Mouse (Mus musculus): Measurements from ENCODE around the gene Tmem233. TPM values are rescaled to one million over a fixed set of nuclear protein-coding genes. Genes with fewer than 3 reads are reported as not detected.

Gene Tmem233
- 0.05 TPM in 1 of 2 replicates, not detected in the other for polyA plus RNA-seq (2015; fragmentation: Nextera tagmentation; extraction: Ambion mirVana)

GRCm38 (mm10) chr5:116083081-116083480 is at the start of gene Tmem233:
Gene Tmem233 (minus strand): TSS chr5:116083244.
- Histone ChIP-seq H3K4me2 (no peak within 1 kb of the TSS), H3K27ac (no peak within 1 kb of the TSS), H3K9me3 (no peaks in the 10 kb centered on the region), H3K4me3 (no peak within 1 kb of the TSS), H3K27me3 (peaks cover 22% of the 10 kb centered on the region), H3K9ac (no peak within 1 kb of the TSS), H3K4me1 (peaks cover 4% of the 10 kb centered on the region; the same call in 1 of the 2 replicates), H3K36me3 (no peaks in the 10 kb centered on the region)
- ATAC-seq (ENCODE audit: insufficient number of reproducible peaks, low FRiP score, low TSS enrichment, low read depth) = no peak
- 13% methylated on average over 17 of the region's 17 CpGs for WGBS

- Histone ChIP-seq H3K27ac (no peak overlapping the region), H3K4me3 (no peak overlapping the region), H3K36me3 (no peaks in the 10 kb centered on the region), H3K4me1 (no peaks in the 10 kb centered on the region), H3K27me3 (no peaks in the 10 kb centered on the region), H3K9me3 (no peaks in the 10 kb centered on the region), H3K9ac (no peak overlapping the region), H3K4me2 (no peak overlapping the region)
- ATAC-seq (ENCODE audit: insufficient number of reproducible peaks, low FRiP score, low TSS enrichment, low read depth) = no peak; the same call in 1 of the 2 replicates
- WGBS = 11% methylated on average over 11 of the region's 11 CpGs
Measured at GRCm38 (mm10) chr5:116123344-116123743, 40.3 kb upstream of the Tmem233 start.

- no peaks in the 10 kb centered on the region for H3K36me3 ChIP-seq
- WGBS = 44% methylated on average over 9 of the region's 9 CpGs
Measured at GRCm38 (mm10) chr5:116116567-116116966, 33.5 kb upstream of the Tmem233 start.

GRCm38 (mm10) chr5:116116110-116116509 is 33.1 kb upstream of the Tmem233 start:
- peaks cover 7% of the 10 kb centered on the region; the same call in 1 of the 2 replicates for H3K4me1 ChIP-seq
- no peak overlapping the region for H3K4me2 ChIP-seq
- no peaks in the 10 kb centered on the region for H3K9me3 ChIP-seq
- 40% methylated on average over 4 of the region's 4 CpGs for WGBS
- no peak overlapping the region for H3K27ac ChIP-seq
- H3K4me3 ChIP-seq = no peak overlapping the region
- H3K27me3 ChIP-seq = no peaks in the 10 kb centered on the region
- H3K9ac ChIP-seq = no peak overlapping the region
- ATAC-seq (ENCODE audit: insufficient number of reproducible peaks, low FRiP score, low TSS enrichment, low read depth) = no peak
- no peaks in the 10 kb centered on the region for H3K36me3 ChIP-seq

More at GRCm38 (mm10) chr5:116116567-116116966, 33.5 kb upstream of the Tmem233 start:
- no peak for ATAC-seq (ENCODE audit: insufficient number of reproducible peaks, low FRiP score, low TSS enrichment, low read depth)
- Histone ChIP-seq H3K4me3 (no peak overlapping the region), H3K27ac (no peak overlapping the region), H3K27me3 (no peaks in the 10 kb centered on the region), H3K9ac (no peak overlapping the region), H3K4me1 (peaks cover 7% of the 10 kb centered on the region; the same call in 1 of the 2 replicates), H3K4me2 (no peak overlapping the region), H3K9me3 (no peaks in the 10 kb centered on the region)

GRCm38 (mm10) chr5:116115071-116115834 is 32.2 kb upstream of the Tmem233 start:
- no peaks in the 10 kb centered on the region for H3K27me3 ChIP-seq
- ATAC-seq (ENCODE audit: insufficient number of reproducible peaks, low FRiP score, low TSS enrichment, low read depth) = no peak
- peaks cover 7% of the 10 kb centered on the region; the same call in 1 of the 2 replicates for H3K4me1 ChIP-seq
- H3K4me2 ChIP-seq = no peak overlapping the region
- no peak overlapping the region for H3K27ac ChIP-seq
- no peaks in the 10 kb centered on the region for H3K36me3 ChIP-seq
- no peak overlapping the region for H3K9ac ChIP-seq
- 48% methylated on average over 14 of the region's 14 CpGs for WGBS
- no peaks in the 10 kb centered on the region for H3K9me3 ChIP-seq
- no peak overlapping the region for H3K4me3 ChIP-seq

GRCm38 (mm10) chr5:116108651-116109050 is 25.6 kb upstream of the Tmem233 start:
- no peak for ATAC-seq (ENCODE audit: insufficient number of reproducible peaks, low FRiP score, low TSS enrichment, low read depth)
- H3K4me1 ChIP-seq = no peaks in the 10 kb centered on the region
- H3K9me3 ChIP-seq = no peaks in the 10 kb centered on the region
- 88% methylated on average over 10 of the region's 10 CpGs for WGBS
- H3K4me2 ChIP-seq = no peak overlapping the region
- no peak overlapping the region for H3K9ac ChIP-seq
- no peak overlapping the region for H3K4me3 ChIP-seq
- H3K27ac ChIP-seq = no peak overlapping the region
- H3K36me3 ChIP-seq = no peaks in the 10 kb centered on the region
- H3K27me3 ChIP-seq = no peaks in the 10 kb centered on the region

GRCm38 (mm10) chr5:116084231-116084630 is 1.2 kb upstream of the Tmem233 start:
- Histone ChIP-seq H3K9me3 (no peaks in the 10 kb centered on the region), H3K36me3 (no peaks in the 10 kb centered on the region), H3K4me1 (peaks cover 4% of the 10 kb centered on the region; the same call in 1 of the 2 replicates), H3K4me2 (no peak overlapping the region), H3K27me3 (peaks cover 22% of the 10 kb centered on the region), H3K9ac (no peak overlapping the region), H3K27ac (no peak overlapping the region), H3K4me3 (no peak overlapping the region)
- ATAC-seq (ENCODE audit: insufficient number of reproducible peaks, low FRiP score, low TSS enrichment, low read depth) = no peak
- 87% methylated on average over 6 of the region's 6 CpGs for WGBS

- Histone ChIP-seq H3K36me3 (no peaks in the 10 kb centered on the region), H3K9me3 (no peaks in the 10 kb centered on the region), H3K4me3 (no peak overlapping the region), H3K9ac (no peak overlapping the region), H3K4me2 (no peak overlapping the region), H3K4me1 (peaks cover 4% of the 10 kb centered on the region; the same call in 1 of the 2 replicates), H3K27me3 (peaks cover 22% of the 10 kb centered on the region), H3K27ac (no peak overlapping the region)
- WGBS = 33% methylated on average over 17 of the region's 17 CpGs
- no peak for ATAC-seq (ENCODE audit: insufficient number of reproducible peaks, low FRiP score, low TSS enrichment, low read depth)
Measured at GRCm38 (mm10) chr5:116082241-116082900, 673 bp downstream of the Tmem233 start.

GRCm38 (mm10) chr5:116081616-116082015 is 1.4 kb downstream of the Tmem233 start:
- no peak for ATAC-seq (ENCODE audit: insufficient number of reproducible peaks, low FRiP score, low TSS enrichment, low read depth)
- H3K4me3 ChIP-seq = no peak overlapping the region
- peaks cover 4% of the 10 kb centered on the region; the same call in 1 of the 2 replicates for H3K4me1 ChIP-seq
- 74% methylated on average over 7 of the region's 7 CpGs for WGBS
- no peak overlapping the region for H3K4me2 ChIP-seq
- no peaks in the 10 kb centered on the region for H3K36me3 ChIP-seq
- no peak overlapping the region for H3K27ac ChIP-seq
- no peak overlapping the region for H3K9ac ChIP-seq
- peaks cover 22% of the 10 kb centered on the region for H3K27me3 ChIP-seq
- H3K9me3 ChIP-seq = no peaks in the 10 kb centered on the region

- no peak overlapping the region for H3K4me3 ChIP-seq
- H3K36me3 ChIP-seq = no peaks in the 10 kb centered on the region
- H3K27me3 ChIP-seq = peaks cover 22% of the 10 kb centered on the region
- no peak overlapping the region for H3K9ac ChIP-seq
- ATAC-seq (ENCODE audit: insufficient number of reproducible peaks, low FRiP score, low TSS enrichment, low read depth) = no peak
- H3K4me1 ChIP-seq = peaks cover 4% of the 10 kb centered on the region; the same call in 1 of the 2 replicates
- H3K27ac ChIP-seq = no peak overlapping the region
- 62% methylated on average over 6 of the region's 6 CpGs for WGBS
- H3K9me3 ChIP-seq = no peaks in the 10 kb centered on the region
- H3K4me2 ChIP-seq = no peak overlapping the region
Measured at GRCm38 (mm10) chr5:116080736-116081135, 2.3 kb downstream of the Tmem233 start.

- no peak for ATAC-seq (ENCODE audit: insufficient number of reproducible peaks, low FRiP score, low TSS enrichment, low read depth)
- WGBS = 95% methylated on average over 4 of the region's 4 CpGs
- no peaks in the 10 kb centered on the region for H3K9me3 ChIP-seq
Measured at GRCm38 (mm10) chr5:116069618-116070017, 13.4 kb downstream of the Tmem233 start.

GRCm38 (mm10) chr5:116052826-116053225 is 30.2 kb downstream of the Tmem233 start:
- H3K4me3 ChIP-seq = no peak overlapping the region
- H3K4me2 ChIP-seq = no peak overlapping the region
- WGBS = 61% methylated on average over 6 of the region's 6 CpGs
- no peak for ATAC-seq (ENCODE audit: insufficient number of reproducible peaks, low FRiP score, low TSS enrichment, low read depth)
- no peaks in the 10 kb centered on the region for H3K36me3 ChIP-seq
- no peaks in the 10 kb centered on the region for H3K4me1 ChIP-seq
- H3K9ac ChIP-seq = no peak overlapping the region
- no peaks in the 10 kb centered on the region for H3K9me3 ChIP-seq
- H3K27me3 ChIP-seq = no peaks in the 10 kb centered on the region
- no peak overlapping the region for H3K27ac ChIP-seq

More at GRCm38 (mm10) chr5:116069618-116070017, 13.4 kb downstream of the Tmem233 start:
- Histone ChIP-seq H3K9ac (no peak overlapping the region), H3K36me3 (no peaks in the 10 kb centered on the region), H3K27ac (no peak overlapping the region), H3K4me1 (no peaks in the 10 kb centered on the region), H3K27me3 (no peaks in the 10 kb centered on the region), H3K4me2 (no peak overlapping the region), H3K4me3 (no peak overlapping the region)
